Mouse (Mus musculus): Measurements from ENCODE around the gene Cttnbp2.

GRCm38 (mm10) chr6:18408445-18408844, 106.2 kb downstream of the Cttnbp2 start:
- TF ChIP-seq EP300 (IDR thresholded peaks at IDR 0.05): no peak
- TF ChIP-seq CTCF (IDR thresholded peaks at IDR 0.05): no peak
